Mouse (Mus musculus): ENCODE results near the gene Pla2g15.
A peak's percentile ranks its signal among the peaks of the same experiment; 100 is the strongest.

Pla2g15 gene

GRCm38 (mm10) chr8:106149801-106150652 is at the start of gene Pla2g15:
TSS of gene Pla2g15 (plus strand) at chr8:106150399.
- DNase-seq (ENCODE audit: low read depth, low spot score): peak; percentile 91

- no peak for DNase-seq (ENCODE audit: low read depth, low spot score)
These were observed 47.9 kb upstream of the Pla2g15 start for GRCm38 (mm10) chr8:106102321-106102720.

DNA sequence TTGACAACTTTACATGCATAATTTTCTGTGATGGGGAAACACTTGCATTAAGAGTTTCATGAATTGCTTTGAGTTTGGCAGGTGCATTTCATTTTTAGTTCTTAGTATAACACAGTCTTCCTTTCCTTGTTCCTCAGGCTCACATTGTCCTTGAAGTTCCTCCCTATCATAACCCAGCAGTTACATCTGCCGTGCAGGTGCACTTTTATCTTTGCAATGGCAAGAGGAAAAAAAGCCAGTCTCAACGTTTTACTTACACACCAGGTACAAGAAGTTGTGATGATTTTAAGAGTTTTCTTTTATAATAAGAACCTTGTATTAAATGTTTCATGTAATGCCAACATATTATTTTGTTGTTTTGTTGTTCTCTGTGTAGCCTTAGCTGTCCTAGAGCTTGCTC is 46.3 kb upstream of the Pla2g15 start:
- DNase-seq (ENCODE audit: low read depth, low spot score): no peak

GRCm38 (mm10) chr8:106106193-106106592 is 44.0 kb upstream of the Pla2g15 start:
- no peak for DNase-seq (ENCODE audit: low read depth, low spot score)

DNA sequence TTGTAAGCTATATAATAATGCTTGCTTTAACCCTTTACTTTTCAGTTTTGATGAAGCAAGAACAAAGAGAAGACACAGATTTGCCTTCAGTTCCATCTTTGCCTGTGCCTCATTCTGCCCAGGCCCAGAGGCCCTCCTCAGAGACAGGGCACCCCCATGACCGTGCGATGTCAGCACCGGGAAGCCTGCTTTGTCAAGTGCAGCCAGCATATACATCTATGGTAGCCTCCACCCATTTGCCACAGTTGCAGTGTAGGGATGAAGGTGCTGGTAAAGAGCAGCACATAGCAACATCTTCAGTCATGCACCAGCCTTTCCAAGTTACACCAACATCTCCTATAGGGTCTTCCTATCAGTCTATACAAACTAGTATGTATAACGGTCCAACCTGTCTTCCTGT is 42.1 kb upstream of the Pla2g15 start:
- no peak for DNase-seq (ENCODE audit: low read depth, low spot score)

DNA sequence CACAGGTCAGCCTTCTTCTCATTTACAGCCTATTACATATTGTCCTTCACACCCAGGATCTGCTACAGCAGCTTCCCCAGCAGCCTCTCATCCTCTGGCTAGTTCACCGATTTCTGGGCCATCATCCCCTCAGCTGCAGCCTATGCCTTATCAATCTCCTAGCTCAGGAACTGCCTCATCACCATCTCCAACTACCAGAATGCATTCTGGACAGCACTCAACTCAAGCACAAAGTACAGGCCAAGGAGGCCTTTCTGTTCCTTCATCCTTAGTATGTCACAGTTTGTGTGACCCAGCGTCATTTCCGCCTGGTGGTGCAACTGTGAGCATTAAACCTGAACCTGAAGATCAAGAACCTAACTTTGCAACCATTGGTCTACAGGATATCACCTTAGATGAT is 41.5 kb upstream of the Pla2g15 start:
- DNase-seq (ENCODE audit: low read depth, low spot score): no peak

DNA sequence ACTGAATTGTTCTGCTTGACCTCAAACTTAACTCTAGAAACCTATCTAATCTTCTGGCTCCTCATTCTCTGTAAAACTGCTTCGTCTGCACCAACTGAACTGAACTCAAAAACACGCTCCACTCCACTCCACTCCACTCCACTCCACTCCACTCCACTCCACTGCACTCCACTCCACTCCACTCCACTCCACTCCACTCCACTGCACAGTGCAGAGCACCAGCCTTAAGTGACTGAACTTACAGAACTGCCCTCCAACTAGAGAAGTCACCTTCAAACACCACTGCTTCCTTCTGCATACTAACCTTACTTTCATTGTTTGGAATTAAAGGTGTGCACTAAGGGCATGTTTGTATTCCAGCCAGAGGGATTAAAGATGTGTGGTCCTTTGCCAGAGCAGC is 38.2 kb upstream of the Pla2g15 start:
- no peak for DNase-seq (ENCODE audit: low read depth, low spot score)

DNA sequence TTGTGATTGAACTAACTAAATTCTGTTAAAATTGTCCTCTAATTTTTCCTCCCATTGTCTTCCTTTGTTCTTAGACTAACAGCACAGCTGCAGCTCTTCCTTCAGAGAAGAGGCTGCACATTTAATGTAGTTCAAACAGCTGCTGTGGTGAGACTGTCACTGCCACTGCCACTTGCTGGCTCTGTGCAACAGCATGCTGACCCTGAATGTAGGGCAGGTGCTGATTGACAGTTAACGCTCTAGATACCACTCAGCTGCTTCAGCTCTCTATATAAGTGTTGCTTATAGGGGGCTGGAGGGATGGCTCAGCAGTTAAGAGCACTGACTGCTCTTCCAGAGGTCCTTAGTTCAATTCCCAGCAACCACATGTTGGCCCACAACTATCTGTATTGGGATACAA is 37.7 kb upstream of the Pla2g15 start:
- DNase-seq (ENCODE audit: low read depth, low spot score): no peak

DNA sequence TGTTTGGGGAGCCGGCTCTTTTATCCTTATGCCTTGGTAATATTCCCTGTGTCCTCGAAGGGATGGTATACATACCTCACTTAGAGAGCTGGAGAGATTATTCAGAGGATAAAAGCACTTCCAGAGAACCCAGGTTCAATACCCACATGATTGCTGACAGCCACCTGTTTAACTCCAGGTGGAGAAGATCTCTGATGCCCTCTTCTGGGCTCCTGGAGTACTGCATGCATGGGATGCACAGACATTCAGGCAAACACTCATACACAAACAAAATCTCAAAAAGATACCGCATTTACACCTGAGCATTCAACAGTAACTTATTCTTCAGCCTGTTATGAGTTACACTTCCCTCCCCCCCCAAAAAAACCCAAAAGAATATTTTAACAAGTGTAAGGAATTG is 34.3 kb upstream of the Pla2g15 start:
- DNase-seq (ENCODE audit: low read depth, low spot score): peak; percentile 40

DNA sequence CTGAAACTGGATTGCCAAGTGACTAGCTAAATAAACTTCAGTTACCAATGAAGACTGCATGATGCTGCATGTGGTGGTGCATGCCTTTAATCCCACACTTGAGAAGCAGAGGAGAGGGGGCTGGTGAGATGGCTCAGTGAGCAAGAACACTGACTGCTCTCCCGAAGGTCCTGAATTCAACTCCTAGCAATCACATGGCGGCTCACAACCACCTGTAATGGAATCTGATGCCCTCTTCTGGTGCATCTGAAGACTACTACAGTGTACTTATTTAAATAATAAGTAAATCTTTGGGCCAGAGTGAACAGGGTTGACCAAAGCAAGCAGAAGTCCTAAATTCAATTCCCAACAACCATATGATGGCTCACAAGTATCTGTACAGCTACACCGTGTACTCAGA is 26.8 kb upstream of the Pla2g15 start:
- no peak for DNase-seq (ENCODE audit: low read depth, low spot score)

DNA sequence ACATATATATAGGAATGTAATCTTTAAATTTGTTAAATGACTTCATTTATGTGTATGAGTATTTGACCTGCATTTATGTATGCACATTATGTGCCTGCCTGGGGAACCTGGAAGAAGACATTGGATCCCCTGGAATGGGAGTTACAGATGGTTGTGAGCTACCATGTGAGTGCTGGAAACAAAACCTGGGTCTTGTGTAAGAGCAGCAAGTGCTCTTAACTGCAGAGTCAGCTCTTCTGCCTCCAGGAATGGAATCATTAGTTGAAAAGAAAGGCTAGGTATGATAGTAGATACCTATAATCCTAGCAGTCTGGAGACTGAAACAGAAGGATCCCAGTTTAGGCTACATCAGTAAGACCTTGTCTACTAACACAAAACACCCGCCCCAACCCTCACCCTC is 24.1 kb upstream of the Pla2g15 start:
- DNase-seq (ENCODE audit: low read depth, low spot score): no peak

- no peak for DNase-seq (ENCODE audit: low read depth, low spot score)
These were observed 23.1 kb upstream of the Pla2g15 start for GRCm38 (mm10) chr8:106127054-106127453.

GRCm38 (mm10) chr8:106127882-106128410 is 22.3 kb upstream of the Pla2g15 start:
- DNase-seq (ENCODE audit: low read depth, low spot score): no peak

DNA sequence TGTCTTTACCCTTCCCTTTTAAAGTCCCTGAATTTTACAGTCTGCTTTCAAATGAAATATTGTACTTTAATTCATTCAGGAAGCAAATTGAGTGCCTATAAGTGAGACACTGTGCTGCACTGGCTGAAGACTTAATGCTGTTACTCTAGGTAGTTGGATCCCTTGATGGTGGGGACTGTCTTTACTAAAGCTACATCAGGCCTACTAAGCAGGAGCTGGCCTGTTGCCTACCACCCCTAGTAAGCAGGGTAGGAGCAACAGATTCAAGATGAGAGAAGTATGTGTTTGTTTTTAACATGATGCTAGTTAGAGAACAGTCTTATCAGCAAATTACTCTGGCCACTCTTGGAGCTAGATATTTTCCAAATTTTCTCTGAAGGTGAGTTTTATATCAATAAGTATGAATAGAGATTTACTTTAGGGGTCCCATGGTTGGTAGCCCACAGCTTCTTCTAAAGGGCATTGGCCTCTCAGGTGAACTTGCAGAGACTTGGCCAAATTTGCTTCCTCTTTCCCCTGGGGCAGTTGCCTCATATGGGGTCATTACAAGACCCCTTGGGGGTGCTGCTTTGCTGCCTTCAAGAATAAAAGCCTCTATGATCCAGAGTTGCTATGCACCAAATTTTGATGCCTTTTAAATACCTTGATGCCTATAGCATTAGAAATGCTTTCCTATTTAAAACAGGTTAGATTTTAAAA is 20.8 kb upstream of the Pla2g15 start:
- no peak for DNase-seq (ENCODE audit: low read depth, low spot score)

DNA sequence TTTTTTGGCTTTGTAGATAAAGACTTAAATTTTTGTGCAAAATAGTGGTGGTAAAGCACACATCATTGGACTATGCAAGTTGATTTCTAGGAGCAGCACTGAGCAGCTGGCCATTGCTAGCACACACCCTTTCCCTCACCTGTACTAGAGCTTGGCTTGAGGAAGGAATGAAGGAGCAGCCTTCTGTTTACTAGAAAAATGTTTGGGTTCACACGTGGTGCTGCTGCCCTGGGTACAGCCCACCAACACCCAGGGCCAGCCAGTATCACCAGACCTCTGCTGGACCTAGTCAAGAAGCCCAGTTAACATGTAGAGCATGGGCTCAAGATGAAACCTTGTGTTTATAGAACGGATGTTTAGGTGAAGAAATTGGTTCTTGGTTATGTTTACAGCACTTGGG is 20.2 kb upstream of the Pla2g15 start:
- DNase-seq (ENCODE audit: low read depth, low spot score): no peak

GRCm38 (mm10) chr8:106130505-106130904 is 19.7 kb upstream of the Pla2g15 start:
- no peak for DNase-seq (ENCODE audit: low read depth, low spot score)

DNA sequence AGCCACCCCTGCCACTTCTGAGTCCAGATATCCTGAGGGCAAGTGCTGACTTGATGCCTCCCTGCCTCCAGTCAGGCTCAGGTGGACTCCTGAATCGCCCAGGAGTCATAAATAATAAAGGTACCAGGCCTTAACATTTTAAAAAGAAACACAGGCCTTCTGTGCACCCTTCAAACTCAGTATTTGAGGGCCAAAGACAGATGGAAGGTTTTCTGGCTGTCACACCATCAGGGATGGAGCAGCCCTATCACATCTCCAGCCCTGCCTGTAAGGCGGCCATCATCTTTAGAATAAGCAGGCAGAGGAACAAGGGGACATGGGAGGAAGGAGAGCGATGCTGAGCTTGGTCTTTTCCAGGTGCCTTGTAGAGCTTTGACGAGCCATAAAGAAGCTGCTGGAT is 19.2 kb upstream of the Pla2g15 start:
- no peak for DNase-seq (ENCODE audit: low read depth, low spot score)

- DNase-seq (ENCODE audit: low read depth, low spot score): no peak
These were observed 18.5 kb upstream of the Pla2g15 start for GRCm38 (mm10) chr8:106131488-106132222.

DNA sequence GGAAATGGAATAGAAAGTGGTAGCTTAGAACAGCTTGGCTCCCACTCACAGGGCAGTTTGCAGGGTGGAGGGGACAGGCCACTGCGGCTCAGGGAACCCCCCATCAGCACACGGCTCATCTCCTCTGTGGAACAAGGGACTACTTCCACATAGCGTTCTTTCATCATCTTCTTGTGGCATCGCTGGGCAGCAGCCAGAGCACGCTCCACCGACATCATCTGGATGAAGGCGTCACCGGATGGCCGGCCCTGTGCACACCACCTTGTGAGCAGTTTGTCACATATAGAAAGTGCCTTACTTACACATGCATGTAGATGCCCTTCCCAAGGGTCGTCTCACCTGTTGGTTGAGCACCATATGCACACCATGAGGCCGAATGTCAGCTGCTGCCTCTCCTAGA is 17.8 kb upstream of the Pla2g15 start:
- DNase-seq (ENCODE audit: low read depth, low spot score): no peak

GRCm38 (mm10) chr8:106133526-106133925 is 16.7 kb upstream of the Pla2g15 start:
- DNase-seq (ENCODE audit: low read depth, low spot score): no peak

GRCm38 (mm10) chr8:106133946-106134345 is 16.3 kb upstream of the Pla2g15 start:
- DNase-seq (ENCODE audit: low read depth, low spot score): no peak

Data from forelimb bud, embryonic 11.5 days (tissue).